7 mouse cellular contexts compared by ENCODE assay signal in the genomic region with DNA sequence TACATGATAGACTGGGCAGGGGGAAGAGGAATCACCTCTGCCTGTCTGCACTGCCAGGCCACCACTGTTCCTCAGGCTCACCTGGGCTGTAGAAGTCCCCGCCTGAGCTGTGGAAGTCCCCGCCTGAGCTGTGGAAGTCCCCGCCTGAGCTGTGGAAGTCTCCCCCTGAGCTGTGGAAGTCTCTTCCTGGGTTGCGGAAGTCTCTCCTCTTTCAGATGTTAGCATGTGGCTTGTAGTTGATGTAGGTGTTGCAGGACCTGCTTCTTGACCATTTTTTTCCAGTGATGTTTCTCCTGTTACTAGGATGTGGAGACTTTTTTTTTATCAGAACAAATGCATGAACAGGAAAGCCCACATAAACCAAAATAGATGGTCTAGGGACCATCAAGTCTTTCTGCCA. TPM values are rescaled to one million over a fixed set of nuclear protein-coding genes. Genes with fewer than 3 reads are reported as not detected.
DNase-seq lines count a peak whose midpoint lies in the region; ATAC-seq and TF ChIP-seq lines count a peak whose summit lies in the region.
"Not testable (repeated sequence)": the region's sequence is repeated elsewhere in the genome, so short reads cannot be mapped to it uniquely, and the experiment has no call there.
"Had no signal": no experiment of that assay in that cellular context is flagged by ENCODE, and none has a peak within 500 bp of the region (broad histone marks: within the 10 kb centered on the region; RNA-seq: fewer than 3 reads in every experiment).

No protein-coding gene starts in this region.

- not testable (repeated sequence) for TF ChIP-seq RAD21 in CH12.LX (IDR thresholded peaks at IDR 0.05; ENCODE audit: low read depth, low read length)

- H3K9ac ChIP-seq in CH12.LX (ENCODE audit: insufficient read depth, low read depth) = not testable (repeated sequence)

- H3K4me3 ChIP-seq in CH12.LX (replicated peaks in 1 of 3; ENCODE audit: low read depth in 2 of 3, low read length in 2 of 3, poor library complexity in 1 of 3) = not testable (repeated sequence)

- TF ChIP-seq CTCF in CH12.LX (conservative IDR thresholded peaks at IDR 0.05 in 1 of 2, IDR thresholded peaks at IDR 0.05 in 1 of 2; ENCODE audit: low read depth in 2 of 2, low read length in 2 of 2) = not testable (repeated sequence)

- not testable (repeated sequence) for TF ChIP-seq POLR2A in CH12.LX (IDR thresholded peaks at IDR 0.05; ENCODE audit: low read depth, low read length)

- not testable (repeated sequence) for H3K9me3 ChIP-seq in CH12.LX (replicated peaks; ENCODE audit: low read length)

- dilution Hi-C loops in CH12.LX (cut with MboI; ENCODE audit: extremely low pct_ligation_motif_present, extremely low pct_unique_long_range_greater_than_20kb, low sequenced_read_pairs) = not testable (repeated sequence)

- peak; percentile 6 for DNase-seq in CD4-positive, CD25-positive, alpha-beta regulatory T cell, adult 2 months (ENCODE audit: low read depth, low spot score)
- DNase-seq in CH12.LX (ENCODE audit: extremely low read depth) = peak; percentile 43
- DNase-seq in induced T-regulatory cell, adult 2 months (ENCODE audit: low read depth) = peak; percentile 4

- not testable (repeated sequence) for H3K27me3 ChIP-seq in CH12.LX (replicated peaks)

- ATAC-seq in CD4-positive, CD25-positive, alpha-beta regulatory T cell, adult 4 months = peak; percentile 29

- H3K27ac ChIP-seq in CH12.LX (ENCODE audit: insufficient read depth, low read depth) = not testable (repeated sequence)

- not testable (repeated sequence) for H3K4me2 ChIP-seq in CH12.LX (ENCODE audit: insufficient read depth, low read depth, poor library complexity, severe bottlenecking)

- H3K36me3 ChIP-seq in CH12.LX (replicated peaks in 1 of 2; ENCODE audit: control insufficient read depth in 1 of 2, insufficient read depth in 1 of 2, low read length in 1 of 2) = not testable (repeated sequence)

- TF ChIP-seq EP300 in CH12.LX (IDR thresholded peaks at IDR 0.05; ENCODE audit: low read length) = peak; percentile 48

- H3K4me1 ChIP-seq in CH12.LX (ENCODE audit: control insufficient read depth in 1 of 2, insufficient read depth in 2 of 2) = peaks cover 5 to 30% of the 10 kb centered on the region in 2 experiments; a peak in 3 of 4 replicates

- in situ Hi-C loops in CH12.LX (cut with MboI; ENCODE audit: low pct_ligation_motif_present, low pct_unique_long_range_greater_than_20kb, low sequenced_read_pairs) = not testable (repeated sequence)

- H3K79me2 ChIP-seq in CH12.LX (replicated peaks; ENCODE audit: control insufficient read depth, extremely low read depth, insufficient read depth, poor library complexity, severe bottlenecking) = not testable (repeated sequence)

TF ChIP-seq in CH12.LX, 34 proteins besides CTCF, POLR2A, EP300 and RAD21:
- TF ChIP-seq MYC (IDR thresholded peaks at IDR 0.05; ENCODE audit: low read depth, low read length) (0 out of 2 replicates have a peak, but pooled peaks have one; percentile 18), TCF12 (IDR thresholded peaks at IDR 0.05; ENCODE audit: low read depth, low read length) (peak; percentile 59), IRF4 (IDR thresholded peaks at IDR 0.05; ENCODE audit: low read depth, low read length) (peak; percentile 33), MAX (IDR thresholded peaks at IDR 0.05; ENCODE audit: low read length) (peak; percentile 36; the same call in 1 of the 2 replicates), ELF1 (IDR thresholded peaks at IDR 0.05; ENCODE audit: low read depth, low read length) (peak; percentile 67), MEF2A (IDR thresholded peaks at IDR 0.05; ENCODE audit: borderline replicate concordance, low read depth, low read length) (peak; percentile 57; the same call in 1 of the 2 replicates), UBTF (IDR thresholded peaks at IDR 0.05; ENCODE audit: low read depth, low read length) (peak; percentile 42; the same call in 1 of the 2 replicates), ETS1 (conservative IDR thresholded peaks at IDR 0.05; ENCODE audit: low read depth, low read length) (peak; percentile 62), ZNF384 (IDR thresholded peaks at IDR 0.05; ENCODE audit: low read depth, low read length) (peak; percentile 65)
TF ChIP-seq in CH12.LX: peak in this region for 9; not testable (repeated sequence) for 25.

RNA-seq across cellular contexts. Expression of a gene that starts 6.5 kb away (rescaled TPM):
- polyA plus RNA-seq in CD4-positive, CD25-positive, alpha-beta regulatory T cell, adult 4 months (2017; shearing (Covaris generic)) = under 1 TPM; 0.09 to 0.16 TPM
- 2.1 and 2.6 TPM in 2 replicates for total RNA-seq in CH12.LX (2012; rRNA removed)
- total RNA-seq in CH12.LX (2014; rRNA removed) = 2.9 and 3.4 TPM in 2 replicates
- 10.0 and 11.9 TPM in 2 replicates for polyA plus RNA-seq in CH12.LX (2012; ENCODE audit: insufficient read length, low read depth)
- total RNA-seq: ES-E14, MEL had no signal
- polyA plus RNA-seq: G1E had no signal

RNA-seq across cellular contexts. Expression of a gene that starts 31.7 kb away (rescaled TPM):
- polyA plus RNA-seq in CD4-positive, CD25-positive, alpha-beta regulatory T cell, adult 4 months (2017; shearing (Covaris generic)) = 1 to 10 TPM in 1 of 2 experiments, not detected in 1; 1.1 TPM
- total RNA-seq in CH12.LX (2012; rRNA removed) (1.4 and 1.5 TPM in 2 replicates), CH12.LX (2014; rRNA removed) (0.94 and 1.6 TPM in 2 replicates)
- polyA plus RNA-seq in CH12.LX (2012; ENCODE audit: insufficient read length, low read depth) = 0.83 and 1.4 TPM in 2 replicates
- total RNA-seq: G1E, MEL had no signal
- polyA plus RNA-seq: G1E had no signal
